8 mouse cellular contexts compared by ENCODE assay signal in genomic region chr16:30008451-30009357, GRCm38 (mm10). TPM values are rescaled to one million over a fixed set of nuclear protein-coding genes. Genes with fewer than 3 reads are reported as not detected.
A peak's percentile ranks its signal among the peaks of the same experiment; 100 is the strongest.
DNase-seq lines count a peak whose midpoint lies in the region; ATAC-seq and TF ChIP-seq lines count a peak whose summit lies in the region.

No protein-coding gene starts in this region.

- H3K27ac ChIP-seq in embryonic facial prominence, embryonic 14.5 days (replicated peaks; ENCODE audit: low read depth, low read length) = peak overlapping the region; percentile 62
- H3K27ac ChIP-seq in kidney, embryonic 15.5 days = peak overlapping the region; percentile 95
- peak overlapping the region; percentile 81 for H3K27ac ChIP-seq in liver, adult 2 months (replicated peaks; ENCODE audit: insufficient read depth, low read depth, low read length)
- peak overlapping the region; percentile 97 for H3K27ac ChIP-seq in stomach, embryonic 15.5 days

- no peaks in the 10 kb centered on the region for H3K79me2 ChIP-seq in liver, adult 2 months (ENCODE audit: control insufficient read depth, insufficient read depth, low read length)

- H3K4me2 ChIP-seq in embryonic facial prominence, embryonic 14.5 days (ENCODE audit: low read depth, low read length) = peak overlapping the region; percentile 82
- H3K4me2 ChIP-seq in kidney, embryonic 15.5 days = peak overlapping the region; percentile 85
- peak overlapping the region; percentile 89 for H3K4me2 ChIP-seq in stomach, embryonic 15.5 days

- peaks cover 28% of the 10 kb centered on the region for H3K4me1 ChIP-seq in embryonic facial prominence, embryonic 14.5 days (ENCODE audit: control insufficient read depth, insufficient read depth, low read length)
- peaks cover 44% of the 10 kb centered on the region for H3K4me1 ChIP-seq in kidney, embryonic 15.5 days
- H3K4me1 ChIP-seq in liver, adult 2 months (ENCODE audit: control insufficient read depth, insufficient read depth, low read length) = peaks cover 23% of the 10 kb centered on the region
- H3K4me1 ChIP-seq in stomach, embryonic 15.5 days = peaks cover 23% of the 10 kb centered on the region

- no peak for TF ChIP-seq POLR2A in liver, adult 2 months (IDR thresholded peaks at IDR 0.05; ENCODE audit: extremely low read depth, insufficient read depth, low read length)

- peak; percentile 96 for DNase-seq in 3134 (ENCODE audit: extremely low read depth, insufficient read length, low spot score)
- DNase-seq in adrenal gland, postnatal 14 days = peak; percentile 93
- DNase-seq in embryonic facial prominence, embryonic 14.5 days (ENCODE audit: low spot score) = peak; percentile 96
- peak; percentile 94 to 95 for DNase-seq in heart, adult 9 months (ENCODE audit: low spot score in 2 of 2)
- peak; percentile 97 for DNase-seq in liver, adult 2 months (ENCODE audit: extremely low read depth, low read depth, low spot score)
- peak; percentile 42 for DNase-seq in naive thymus-derived CD4-positive, alpha-beta T cell, adult 2 months (ENCODE audit: low read depth)

- peak; percentile 55 for TF ChIP-seq CTCF in liver, adult 2 months (IDR thresholded peaks at IDR 0.05; ENCODE audit: low read depth, low read length)

- H3K9ac ChIP-seq in embryonic facial prominence, embryonic 14.5 days (ENCODE audit: low read depth, low read length) = peak overlapping the region; percentile 57
- H3K9ac ChIP-seq in kidney, embryonic 15.5 days = peak overlapping the region; percentile 45
- peak overlapping the region; percentile 67 for H3K9ac ChIP-seq in liver, adult 2 months (ENCODE audit: low read depth, low read length)
- H3K9ac ChIP-seq in stomach, embryonic 15.5 days = peak overlapping the region; percentile 8; the same call in 1 of the 2 replicates

- peak overlapping the region; percentile 41 for H3K4me3 ChIP-seq in embryonic facial prominence, embryonic 14.5 days (ENCODE audit: low read depth, low read length)
- peak overlapping the region; percentile 46 for H3K4me3 ChIP-seq in kidney, embryonic 15.5 days (replicated peaks)
- H3K4me3 ChIP-seq in liver, adult 2 months (ENCODE audit: insufficient read depth, low read depth, low read length) = peak overlapping the region; percentile 57
- peak overlapping the region; percentile 47 for H3K4me3 ChIP-seq in stomach, embryonic 15.5 days (replicated peaks)

- no peaks in the 10 kb centered on the region for H3K9me3 ChIP-seq in embryonic facial prominence, embryonic 14.5 days (ENCODE audit: control insufficient read depth, low read length)
- H3K9me3 ChIP-seq in kidney, embryonic 15.5 days (replicated peaks) = no peaks in the 10 kb centered on the region
- H3K9me3 ChIP-seq in stomach, embryonic 15.5 days = no peaks in the 10 kb centered on the region

- peak; percentile 96 for ATAC-seq in embryonic facial prominence, embryonic 14.5 days (ENCODE audit: low read depth)
- ATAC-seq in kidney, embryonic 15.5 days (replicated peaks; ENCODE audit: low FRiP score) = peak; percentile 92
- ATAC-seq in stomach, embryonic 15.5 days (ENCODE audit: insufficient read depth, low FRiP score, low read depth) = peak; percentile 88

- H3K36me3 ChIP-seq in embryonic facial prominence, embryonic 14.5 days (ENCODE audit: control insufficient read depth, insufficient read depth, low read length) = no peaks in the 10 kb centered on the region
- H3K36me3 ChIP-seq in kidney, embryonic 15.5 days = no peaks in the 10 kb centered on the region
- H3K36me3 ChIP-seq in liver, adult 2 months (ENCODE audit: control insufficient read depth, insufficient read depth, low read length) = no peaks in the 10 kb centered on the region
- no peaks in the 10 kb centered on the region for H3K36me3 ChIP-seq in stomach, embryonic 15.5 days

- WGBS in embryonic facial prominence, embryonic 14.5 days = 3% methylated on average over 19 of the region's 62 CpGs
- under 1% methylated on average over 49 of the region's 62 CpGs for WGBS in kidney, embryonic 15.5 days
- WGBS in liver, adult 2 months = under 1% methylated on average over 59 of the region's 62 CpGs
- 2% methylated on average over 51 of the region's 62 CpGs for WGBS in stomach, embryonic 15.5 days

- H3K27me3 ChIP-seq in embryonic facial prominence, embryonic 14.5 days (replicated peaks; ENCODE audit: control insufficient read depth, insufficient read depth, low read length) = no peaks in the 10 kb centered on the region
- peaks cover 20% of the 10 kb centered on the region for H3K27me3 ChIP-seq in kidney, embryonic 15.5 days
- H3K27me3 ChIP-seq in liver, adult 2 months (ENCODE audit: control insufficient read depth, insufficient read depth, low read length) = no peaks in the 10 kb centered on the region
- no peaks in the 10 kb centered on the region for H3K27me3 ChIP-seq in stomach, embryonic 15.5 days (replicated peaks)

RNA-seq across cellular contexts. Expression of gene Hes1, which starts 55.5 kb away (rescaled TPM):
- 21.0 and 26.6 TPM in 2 replicates for total RNA-seq in adrenal gland, postnatal 14 days (2021)
- polyA plus RNA-seq in embryonic facial prominence, embryonic 14.5 days (2014; fragmentation: Nextera tagmentation; extraction: Ambion mirVana) = 49.8 and 53.5 TPM in 2 replicates
- polyA plus RNA-seq in kidney, embryonic 15.5 days (2015; fragmentation: Nextera tagmentation; extraction: Ambion mirVana) = 57.4 and 63.3 TPM in 2 replicates
- 2.8 and 5.8 TPM in 2 replicates for total RNA-seq in liver, adult 2 months (2014; rRNA removed)
- polyA plus RNA-seq in liver, adult 2 months (2012; rRNA removed) = 26.9 and 28.5 TPM in 2 replicates
- 64.4 and 67.1 TPM in 2 replicates for polyA plus RNA-seq in stomach, embryonic 15.5 days (2015; fragmentation: Nextera tagmentation; extraction: Ambion mirVana)

Comparison
In these comparisons a context has a peak if more than half of its experiments do, and no peak if none do; other contexts are left out.
1. Peak in every context shown above with its lines: DNase-seq, ATAC-seq, H3K4me3 ChIP-seq and H3K27ac ChIP-seq.
2. DNase-seq: peak in every context shown above with its lines; median percentile 97 in liver, adult 2 months; 96 in 3134; 96 in embryonic facial prominence, embryonic 14.5 days; 94 in heart, adult 9 months; 93 in adrenal gland, postnatal 14 days; 42 in naive thymus-derived CD4-positive, alpha-beta T cell, adult 2 months.
3. H3K9ac ChIP-seq: peak in every context shown above with its lines; median percentile 67 in liver, adult 2 months; 57 in embryonic facial prominence, embryonic 14.5 days; 45 in kidney, embryonic 15.5 days; 8 in stomach, embryonic 15.5 days.